Mouse (Mus musculus) megakaryocyte, adult 5-6 weeks (primary cell): ENCODE results near the gene Tmem63a. TPM values are rescaled to one million over a fixed set of nuclear protein-coding genes. Genes with fewer than 3 reads are reported as not detected.
A peak's percentile ranks its signal among the peaks of the same experiment; 100 is the strongest.
"Not testable (repeated sequence)": the region's sequence is repeated elsewhere in the genome, so short reads cannot be mapped to it uniquely, and the experiment has no call there.

Experiments used
- ATAC-seq: 2 replicates; pipeline ENCODE4 v1.8.0; 2016; ENCODE audit warnings: mild to moderate bottlenecking, inconsistent platforms; ENCODE audit not compliant: poor library complexity, severe bottlenecking
- total RNA-seq, 2 experiments: library from RNA; stranded (forward) in 1 of 2; stranded (reverse) in 1 of 2; fragments of 153-499, 151-499 nt in 1 of 2; fragments of 221-1000, 200-1000 nt in 1 of 2; gene quantifications; 2 replicates each; pipeline versions ENCODE4 v1.2.3 to v1.2.4; 2015 to 2017

Tmem63a gene
- total RNA-seq, 2 experiments from 2014 or later: 31.7 to 35.0 TPM

DNA sequence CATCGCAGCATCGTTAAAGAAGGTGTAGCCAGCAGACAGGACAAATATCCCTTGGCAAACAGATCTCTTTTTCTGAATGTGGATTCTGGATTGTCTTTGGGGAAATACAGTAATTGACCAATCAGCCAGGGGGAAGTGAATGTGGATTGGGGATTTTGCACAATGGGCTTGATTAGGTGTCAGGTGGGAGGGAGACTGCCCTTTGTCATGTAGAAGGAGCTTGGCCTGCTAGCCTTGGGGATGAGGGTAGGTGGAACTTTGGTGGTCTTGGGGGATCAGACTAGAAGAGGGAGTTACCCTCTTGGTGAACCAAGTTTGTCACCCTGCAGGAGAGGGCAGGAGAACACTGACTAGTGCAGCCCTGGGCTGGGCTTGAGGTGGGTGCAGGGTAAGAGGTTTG, 17.4 kb upstream of the Tmem63a start:
- ATAC-seq: no peak

DNA sequence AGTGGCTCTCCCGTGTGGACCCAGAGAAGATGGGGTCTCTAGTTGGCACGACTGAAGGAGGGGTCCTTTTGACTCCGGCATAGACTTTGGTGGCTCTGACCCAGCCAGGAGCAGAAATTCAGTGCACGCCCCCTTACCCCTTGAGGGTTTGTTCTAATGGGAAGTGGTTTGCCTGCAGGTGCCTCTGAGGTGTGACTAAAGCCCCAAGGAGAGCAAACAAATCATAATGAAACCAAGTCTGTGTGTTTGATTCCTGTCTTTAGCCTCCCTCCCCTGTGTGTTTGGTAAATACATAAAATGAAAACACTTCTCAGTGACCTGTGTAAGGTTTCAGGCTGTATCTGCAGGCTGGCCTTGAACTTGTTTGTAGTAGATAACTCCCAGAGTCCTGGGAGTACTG, 15.9 kb upstream of the Tmem63a start:
- no peak for ATAC-seq

GRCm38 (mm10) chr1:180929599-180929998, 12.5 kb upstream of the Tmem63a start:
- ATAC-seq: no peak

DNA sequence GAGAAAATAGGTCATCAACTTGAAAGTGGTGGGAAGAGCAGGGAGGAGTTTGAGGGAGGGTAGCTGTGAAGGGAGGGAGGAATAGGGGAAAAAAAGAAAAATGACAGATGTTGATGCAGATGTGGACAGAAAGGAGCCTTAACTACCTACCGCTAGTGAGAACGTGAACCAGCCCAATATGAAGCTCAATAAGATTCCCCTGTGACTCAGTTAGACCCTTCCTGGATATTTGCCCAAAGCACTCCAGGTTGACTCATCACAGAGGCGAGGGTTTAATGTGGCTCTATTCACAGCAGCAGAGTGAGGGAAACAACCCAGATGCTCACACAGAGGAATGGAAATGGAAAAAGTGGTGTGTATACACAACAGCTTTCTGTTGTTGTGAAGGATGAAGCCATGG, 11.0 kb upstream of the Tmem63a start:
- no peak for ATAC-seq

DNA sequence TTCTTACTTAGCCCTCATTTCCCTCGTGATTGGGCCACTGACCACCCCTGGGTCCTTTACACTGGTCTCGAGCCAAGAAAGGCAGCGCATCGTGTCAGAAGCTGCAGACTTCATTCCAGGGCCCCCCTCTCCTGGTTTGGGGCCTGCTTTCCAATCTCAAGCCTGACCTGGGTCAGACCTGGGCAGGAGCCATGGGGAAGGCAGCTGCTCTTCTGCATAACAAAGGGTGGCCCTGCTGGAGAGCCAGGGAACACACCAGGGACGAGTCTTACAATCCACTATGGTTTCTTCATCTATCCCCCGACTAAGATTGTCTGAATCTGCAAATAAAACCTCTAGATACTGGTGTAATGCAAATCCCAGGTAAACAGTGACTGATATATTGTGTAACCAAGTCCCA, 8.5 kb upstream of the Tmem63a start:
- ATAC-seq: no peak

DNA sequence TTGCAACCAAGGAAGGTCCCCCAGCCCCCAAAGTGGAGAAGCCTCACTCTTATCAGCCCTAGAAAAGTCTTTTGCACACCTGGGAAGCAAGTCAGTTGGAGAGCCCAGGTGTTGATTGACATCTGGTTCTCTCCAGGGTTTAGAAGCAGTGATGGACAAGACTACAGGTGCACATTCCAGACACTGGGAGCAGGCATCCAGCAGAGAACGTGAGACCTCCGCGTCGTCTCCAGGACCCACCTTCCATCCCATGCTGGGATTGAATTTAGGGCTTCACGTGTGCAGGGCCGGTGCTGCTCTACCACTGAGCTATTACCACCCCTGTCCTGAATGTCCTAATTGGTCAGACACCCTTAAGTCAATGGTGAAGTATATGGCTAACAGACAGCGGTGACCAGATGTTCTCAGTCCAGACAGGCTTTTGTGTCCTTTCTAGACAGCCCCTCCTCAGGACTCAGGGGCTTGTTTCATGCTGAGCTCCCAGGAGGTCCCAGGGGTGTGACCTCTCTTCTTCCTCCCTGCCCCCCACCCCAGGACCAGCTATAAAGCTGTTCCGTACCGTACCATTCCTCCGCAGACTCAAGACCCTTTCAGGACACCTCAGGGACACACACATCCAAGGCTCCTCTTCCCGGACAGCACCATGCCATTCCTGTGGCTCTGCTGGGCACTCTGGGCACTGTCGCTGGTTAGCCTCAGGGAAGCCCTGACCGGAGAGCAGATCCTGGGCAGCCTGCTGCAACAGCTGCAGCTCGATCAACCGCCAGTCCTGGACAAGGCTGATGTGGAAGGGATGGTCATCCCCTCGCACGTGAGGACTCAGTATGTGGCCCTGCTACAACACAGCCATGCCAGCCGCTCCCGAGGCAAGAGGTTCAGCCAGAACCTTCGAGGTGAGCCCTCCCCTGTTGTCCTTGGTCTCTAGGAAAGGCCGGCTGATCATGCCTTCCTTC, 7.4 kb upstream of the Tmem63a start, which contains the start of gene Lefty1:
Lefty1 (plus strand) TSS at position 556 of the 953 bp plus-strand sequence.
- ATAC-seq: no peak

DNA sequence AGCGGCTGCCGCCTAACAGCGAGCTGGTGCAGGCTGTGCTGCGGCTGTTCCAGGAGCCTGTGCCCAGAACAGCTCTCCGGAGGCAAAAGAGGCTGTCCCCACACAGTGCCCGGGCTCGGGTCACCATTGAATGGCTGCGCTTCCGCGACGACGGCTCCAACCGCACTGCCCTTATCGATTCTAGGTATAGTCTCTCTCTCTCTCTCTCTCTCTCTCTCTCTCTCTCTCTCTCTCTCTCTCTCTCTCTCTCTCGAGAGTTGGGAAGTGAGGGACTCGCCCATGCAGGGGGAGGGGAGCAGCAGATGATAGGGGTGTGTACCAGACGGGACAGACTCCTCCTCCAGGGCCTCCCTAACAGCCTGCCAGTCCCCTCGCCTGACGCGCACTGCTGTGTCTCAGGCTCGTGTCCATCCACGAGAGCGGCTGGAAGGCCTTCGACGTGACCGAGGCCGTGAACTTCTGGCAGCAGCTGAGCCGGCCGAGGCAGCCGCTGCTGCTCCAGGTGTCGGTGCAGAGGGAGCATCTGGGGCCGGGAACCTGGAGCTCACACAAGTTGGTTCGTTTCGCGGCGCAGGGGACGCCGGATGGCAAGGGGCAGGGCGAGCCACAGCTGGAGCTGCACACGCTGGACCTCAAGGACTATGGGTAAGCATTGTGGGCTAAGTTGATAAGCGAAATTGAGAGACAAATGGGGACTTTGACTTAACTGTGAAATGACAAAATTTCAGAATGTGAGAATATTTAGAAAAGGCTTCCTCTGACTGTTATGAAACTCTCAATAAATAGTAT, 5.3 kb upstream of the Tmem63a start:
- peak; percentile 86 for ATAC-seq

DNA sequence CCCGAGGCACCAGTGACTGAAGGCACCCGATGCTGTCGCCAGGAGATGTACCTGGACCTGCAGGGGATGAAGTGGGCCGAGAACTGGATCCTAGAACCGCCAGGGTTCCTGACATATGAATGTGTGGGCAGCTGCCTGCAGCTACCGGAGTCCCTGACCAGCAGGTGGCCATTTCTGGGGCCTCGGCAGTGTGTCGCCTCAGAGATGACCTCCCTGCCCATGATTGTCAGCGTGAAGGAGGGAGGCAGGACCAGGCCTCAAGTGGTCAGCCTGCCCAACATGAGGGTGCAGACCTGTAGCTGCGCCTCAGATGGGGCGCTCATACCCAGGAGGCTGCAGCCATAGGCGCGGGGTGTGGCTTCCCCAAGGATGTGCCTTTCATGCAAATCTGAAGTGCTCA, 4.5 kb upstream of the Tmem63a start:
- not testable (repeated sequence) for ATAC-seq

DNA sequence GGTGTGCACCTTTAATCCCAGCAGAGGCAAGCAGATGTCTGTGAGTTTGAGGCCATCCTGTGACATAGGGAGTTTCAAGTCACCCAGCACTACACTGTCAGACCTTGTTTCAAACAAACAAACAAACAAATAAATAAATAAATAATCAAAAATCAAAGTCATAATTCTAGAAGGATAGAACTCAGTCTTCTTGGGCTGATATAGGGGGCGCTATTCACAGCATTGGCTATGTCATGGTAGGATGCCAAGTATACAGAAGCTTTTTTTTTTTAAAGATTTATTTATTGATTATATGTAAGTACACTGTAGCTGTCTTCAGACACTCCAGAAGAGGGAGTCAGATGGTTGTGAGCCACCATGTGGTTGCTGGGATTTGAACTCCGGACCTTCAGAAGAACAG, 3.4 kb upstream of the Tmem63a start:
- ATAC-seq: not testable (repeated sequence)

- peak; percentile 22 for ATAC-seq
Observed at GRCm38 (mm10) chr1:180940776-180941460, 1.2 kb upstream of the Tmem63a start.

GRCm38 (mm10) chr1:180941726-180942125, 418 bp upstream of the Tmem63a start:
- no peak for ATAC-seq

DNA sequence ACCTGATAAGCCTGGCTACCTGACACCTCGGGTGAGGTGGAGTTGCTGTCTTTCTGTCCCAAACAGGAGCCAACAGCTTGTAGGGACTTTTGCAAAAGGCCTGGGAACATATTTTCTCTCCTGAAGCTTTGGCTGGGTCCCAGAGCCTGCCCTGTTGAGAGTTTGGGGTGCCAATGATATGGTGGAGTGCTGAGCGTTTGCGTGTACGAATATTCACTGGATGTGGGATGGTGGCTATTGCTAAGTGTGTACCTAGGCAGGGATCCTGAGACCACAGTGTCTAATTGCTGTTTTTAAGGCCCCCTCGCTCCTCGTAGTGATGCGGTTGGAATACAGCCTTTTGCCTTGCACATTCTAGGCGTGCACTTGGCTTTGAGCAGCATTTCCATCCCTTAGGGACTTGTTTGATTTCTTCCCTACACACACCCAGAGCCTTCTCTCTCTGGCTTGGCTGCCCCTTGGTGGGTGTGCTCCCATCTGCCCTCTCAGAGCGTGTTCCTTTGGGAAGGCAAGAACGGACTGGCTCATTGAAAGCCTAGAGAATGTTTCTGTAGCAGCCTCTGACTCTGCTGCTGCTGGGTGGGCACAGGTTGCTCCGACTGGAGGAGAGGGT, 994 bp downstream of the Tmem63a start:
- no peak for ATAC-seq

DNA sequence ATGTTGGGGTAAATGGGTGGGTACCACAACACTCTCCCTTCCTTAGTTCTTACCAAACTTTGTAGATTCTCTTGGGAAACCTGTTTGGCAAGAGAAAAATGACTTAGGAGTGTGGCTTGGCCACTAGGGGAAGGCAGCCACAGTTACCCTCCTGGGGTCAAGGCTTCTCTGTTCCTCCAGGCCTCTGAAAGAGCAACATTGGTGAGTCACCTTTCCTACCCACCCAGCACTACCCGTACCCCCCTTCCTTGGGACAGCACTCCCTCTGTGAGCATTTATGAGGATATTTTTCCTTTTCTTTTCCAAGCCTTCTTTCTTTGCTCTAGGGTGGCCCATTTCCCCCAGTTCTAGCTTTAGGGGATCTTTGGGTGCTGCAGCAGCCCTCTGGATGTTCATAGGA, 1.8 kb downstream of the Tmem63a start:
- ATAC-seq: peak; percentile 9; the same call in 1 of the 2 replicates

GRCm38 (mm10) chr1:180944553-180944952, 2.4 kb downstream of the Tmem63a start:
- ATAC-seq: peak; percentile 59

GRCm38 (mm10) chr1:180945001-180945980, 3.1 kb downstream of the Tmem63a start:
- ATAC-seq: 0 out of 2 replicates have a peak, but pooled peaks have one; percentile 15

GRCm38 (mm10) chr1:180946448-180946847, 4.3 kb downstream of the Tmem63a start:
- no peak for ATAC-seq

DNA sequence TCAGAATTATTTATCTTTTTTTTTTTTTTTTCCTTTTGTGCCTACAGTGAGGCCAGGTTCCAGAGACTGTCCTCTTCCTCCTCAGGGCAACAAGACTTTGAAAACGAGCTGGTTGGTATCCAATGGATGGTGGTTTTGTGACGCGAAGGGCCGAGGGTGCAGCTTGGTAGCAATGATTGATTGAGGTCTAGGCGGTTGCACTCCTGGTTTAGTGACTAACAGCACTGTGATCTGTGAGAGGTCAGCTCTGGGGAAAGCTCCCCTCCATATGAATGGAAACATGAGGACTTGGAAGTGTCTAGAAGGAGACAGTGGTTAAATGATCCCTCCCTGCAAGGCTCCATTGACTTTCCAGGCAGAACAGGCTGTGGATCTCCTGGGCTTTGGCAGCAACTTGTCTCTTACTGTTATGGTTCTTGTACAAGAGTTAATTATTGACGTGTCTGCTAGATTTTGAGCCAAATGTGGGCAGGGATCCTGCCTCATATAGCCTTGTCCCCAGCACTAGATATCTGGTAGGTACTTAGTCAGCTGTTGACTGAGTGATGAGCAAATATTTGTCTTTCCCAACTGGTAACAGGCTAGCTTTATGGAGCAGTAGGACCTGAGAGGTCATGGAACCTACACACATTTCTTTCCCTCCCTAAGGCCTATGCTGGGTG, 10.1 kb downstream of the Tmem63a start:
- no peak for ATAC-seq

- no peak for ATAC-seq
Observed at GRCm38 (mm10) chr1:180952808-180953207, 10.7 kb downstream of the Tmem63a start.

DNA sequence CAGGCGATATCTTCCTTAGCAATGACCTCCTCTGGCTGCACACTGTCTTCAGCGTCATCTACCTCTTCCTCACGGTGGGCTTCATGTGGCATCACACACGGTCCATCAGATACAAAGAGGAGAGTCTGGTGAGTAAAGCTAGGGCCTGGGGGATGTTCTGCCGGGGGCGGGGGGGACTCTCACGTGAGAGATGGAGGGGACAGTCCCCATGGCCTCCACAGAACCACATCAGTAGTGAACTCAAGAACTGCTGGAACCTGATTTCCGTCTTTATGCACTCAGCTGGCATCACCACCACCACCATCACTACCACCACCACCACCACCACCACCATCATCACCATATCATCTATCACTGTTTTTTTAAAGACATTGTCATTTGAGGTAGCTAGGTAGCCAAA, 14.3 kb downstream of the Tmem63a start:
- ATAC-seq: no peak
